Mouse (Mus musculus) cerebellum, adult (tissue): Measurements from ENCODE around the gene Adcy10.

ENCODE experiments used
- ATAC-seq: cut with Nextera tagmentation; 2 replicates; pipeline ENCODE4 v1.9.2; 2017; ENCODE audit warnings: mild to moderate bottlenecking, moderate library complexity, mixed read lengths; ENCODE audit not compliant: insufficient number of reproducible peaks, low FRiP score, low TSS enrichment

Gene Adcy10

GRCm38 (mm10) chr1:165484688-165485233 lies at the start of gene Adcy10:
Gene Adcy10, plus strand, starts transcription at chr1:165485183.
- no peak for ATAC-seq

- no peak for ATAC-seq
These were observed 46.5 kb upstream of the Adcy10 start for GRCm38 (mm10) chr1:165438289-165439021.

GRCm38 (mm10) chr1:165440788-165441187 lies 44.2 kb upstream of the Adcy10 start:
- ATAC-seq = 0 out of 2 replicates have a peak, but pooled peaks have one; percentile 36

- no peak for ATAC-seq
These were observed 43.8 kb upstream of the Adcy10 start for GRCm38 (mm10) chr1:165441201-165441600.

- peak; percentile 31; the same call in 1 of the 2 replicates for ATAC-seq
These were observed 43.3 kb upstream of the Adcy10 start for GRCm38 (mm10) chr1:165441719-165442118.

- no peak for ATAC-seq
These were observed 25.9 kb upstream of the Adcy10 start for GRCm38 (mm10) chr1:165459041-165459502.

GRCm38 (mm10) chr1:165459503-165460181 lies 25.3 kb upstream of the Adcy10 start:
- peak; percentile 1; the same call in 1 of the 2 replicates for ATAC-seq

- peak; percentile 86 for ATAC-seq
These were observed 24.6 kb upstream of the Adcy10 start, which contains the start of the genes Dcaf6 and Mpc2 for GRCm38 (mm10) chr1:165460360-165460800. Gene Dcaf6, minus strand, starts transcription at chr1:165460475. Gene Mpc2, plus strand, starts transcription at chr1:165460637.

- ATAC-seq = peak; percentile 86
These were observed 24.1 kb upstream of the Adcy10 start for GRCm38 (mm10) chr1:165460801-165461377.

- no peak for ATAC-seq
These were observed 23.3 kb upstream of the Adcy10 start for GRCm38 (mm10) chr1:165461681-165462080.

- no peak for ATAC-seq
These were observed 22.1 kb upstream of the Adcy10 start for GRCm38 (mm10) chr1:165462861-165463260.

GRCm38 (mm10) chr1:165464574-165464973 lies 20.4 kb upstream of the Adcy10 start:
- ATAC-seq = no peak

GRCm38 (mm10) chr1:165468971-165469370 lies 16.0 kb upstream of the Adcy10 start:
- ATAC-seq = no peak

GRCm38 (mm10) chr1:165469717-165470116 lies 15.3 kb upstream of the Adcy10 start:
- ATAC-seq = no peak

GRCm38 (mm10) chr1:165471490-165471889 lies 13.5 kb upstream of the Adcy10 start:
- ATAC-seq = no peak

GRCm38 (mm10) chr1:165486108-165486507 lies 1.1 kb downstream of the Adcy10 start:
- no peak for ATAC-seq

GRCm38 (mm10) chr1:165489197-165489596 lies 4.2 kb downstream of the Adcy10 start:
- no peak for ATAC-seq

GRCm38 (mm10) chr1:165498856-165499255 lies 13.9 kb downstream of the Adcy10 start:
- ATAC-seq = no peak

- ATAC-seq = no peak
These were observed 18.5 kb downstream of the Adcy10 start for GRCm38 (mm10) chr1:165503307-165504024.

GRCm38 (mm10) chr1:165506303-165506702 lies 21.3 kb downstream of the Adcy10 start:
- ATAC-seq = no peak
